In genomic region chr3:151331906-151332305, GRCm38 (mm10) we compare ENCODE assay signal across 18 mouse cellular contexts.
DNase-seq lines count a peak whose midpoint lies in the region; ATAC-seq and TF ChIP-seq lines count a peak whose summit lies in the region.
"Had no signal": no experiment of that assay in that cellular context is flagged by ENCODE, and none has a peak within 500 bp of the region (broad histone marks: within the 10 kb centered on the region; RNA-seq: fewer than 3 reads in every experiment).

No protein-coding gene starts in this region.

- 0 out of 2 replicates have a peak overlapping the region, but pooled peaks have one; percentile 25 for H3K27ac ChIP-seq in forebrain, embryonic 13.5 days
- H3K27ac ChIP-seq in forebrain, embryonic 15.5 days (replicated peaks), result no peak overlapping the region
- H3K27ac ChIP-seq in kidney, embryonic 15.5 days, result peak overlapping the region; percentile 65
- peak overlapping the region; percentile 84 for H3K27ac ChIP-seq in embryonic fibroblast, embryonic 13.5 days (ENCODE audit: insufficient read depth, low read length)
- no peak overlapping the region for H3K27ac ChIP-seq in midbrain, embryonic 13.5 days
- H3K27ac ChIP-seq: hindbrain, embryonic 10.5 days; layer of hippocampus, adult 2 months; midbrain, embryonic 12.5 days; neural tube, embryonic 13.5 days had no signal

- H3K4me2 ChIP-seq in forebrain, embryonic 13.5 days, result no peak overlapping the region
- no peak overlapping the region for H3K4me2 ChIP-seq in forebrain, embryonic 15.5 days (replicated peaks)
- H3K4me2 ChIP-seq in kidney, embryonic 15.5 days, result no peak overlapping the region
- no peak overlapping the region for H3K4me2 ChIP-seq in midbrain, embryonic 13.5 days (replicated peaks)
- H3K4me2 ChIP-seq: midbrain, embryonic 12.5 days; neural tube, embryonic 13.5 days had no signal

- no peak overlapping the region for H3K9ac ChIP-seq in forebrain, embryonic 13.5 days
- H3K9ac ChIP-seq in forebrain, embryonic 15.5 days (replicated peaks), result no peak overlapping the region
- H3K9ac ChIP-seq in kidney, embryonic 15.5 days, result no peak overlapping the region
- H3K9ac ChIP-seq in midbrain, embryonic 13.5 days (replicated peaks), result no peak overlapping the region
- H3K9ac ChIP-seq: midbrain, embryonic 12.5 days; neural tube, embryonic 13.5 days had no signal

- no peaks in the 10 kb centered on the region for H3K36me3 ChIP-seq in forebrain, embryonic 13.5 days (ENCODE audit: poor library complexity, severe bottlenecking)
- no peaks in the 10 kb centered on the region for H3K36me3 ChIP-seq in forebrain, embryonic 15.5 days
- no peaks in the 10 kb centered on the region for H3K36me3 ChIP-seq in kidney, embryonic 15.5 days
- H3K36me3 ChIP-seq in midbrain, embryonic 13.5 days, result no peaks in the 10 kb centered on the region
- H3K36me3 ChIP-seq: hindbrain, embryonic 10.5 days; midbrain, embryonic 12.5 days; neural tube, embryonic 13.5 days had no signal

- WGBS in forebrain, embryonic 13.5 days, result 79% methylated on average over 2 of the region's 2 CpGs
- WGBS in forebrain, embryonic 15.5 days, result 75% methylated on average over 2 of the region's 2 CpGs
- 69% methylated on average over 2 of the region's 2 CpGs for WGBS in kidney, embryonic 15.5 days
- 80% methylated on average over 2 of the region's 2 CpGs for WGBS in midbrain, embryonic 13.5 days

- no peaks in the 10 kb centered on the region for H3K27me3 ChIP-seq in forebrain, embryonic 13.5 days
- H3K27me3 ChIP-seq in forebrain, embryonic 15.5 days, result no peaks in the 10 kb centered on the region
- no peaks in the 10 kb centered on the region for H3K27me3 ChIP-seq in kidney, embryonic 15.5 days
- H3K27me3 ChIP-seq in midbrain, embryonic 13.5 days, result no peaks in the 10 kb centered on the region
- H3K27me3 ChIP-seq: neural tube, embryonic 13.5 days had no signal

- no peak for DNase-seq in kidney, adult 18-20 months
- DNase-seq in embryo, embryonic 9.5 days (ENCODE audit: extremely low spot score), result peak; percentile 16
- no peak for DNase-seq in thymus, postnatal 25 days
- DNase-seq: kidney, adult 8-10 months; left cerebral cortex, postnatal 4 days; liver; right cerebral cortex, adult 18-20 months had no signal

- ATAC-seq in forebrain, embryonic 13.5 days, result no peak
- ATAC-seq in forebrain, embryonic 15.5 days (replicated peaks), result no peak
- no peak for ATAC-seq in kidney, embryonic 15.5 days (replicated peaks; ENCODE audit: low FRiP score)
- ATAC-seq in midbrain, embryonic 13.5 days, result no peak
- ATAC-seq: inflammation-experienced regulatory T-cells, adult 6 months; lung, postnatal 0 days had no signal

- no peak for TF ChIP-seq POLR2A in embryonic fibroblast, embryonic 13.5 days (IDR thresholded peaks at IDR 0.05; ENCODE audit: low read depth, low read length)

- peaks cover 10% of the 10 kb centered on the region for H3K4me1 ChIP-seq in forebrain, embryonic 13.5 days
- H3K4me1 ChIP-seq in forebrain, embryonic 15.5 days, result peaks cover 11% of the 10 kb centered on the region; the same call in 1 of the 2 replicates
- no peaks in the 10 kb centered on the region for H3K4me1 ChIP-seq in kidney, embryonic 15.5 days
- H3K4me1 ChIP-seq in embryonic fibroblast, embryonic 13.5 days (ENCODE audit: control insufficient read depth, insufficient read depth, low read length), result peaks cover 17% of the 10 kb centered on the region
- H3K4me1 ChIP-seq in midbrain, embryonic 13.5 days (replicated peaks), result peaks cover 9% of the 10 kb centered on the region; the same call in 1 of the 2 replicates

- TF ChIP-seq CTCF in embryonic fibroblast, embryonic 13.5 days (IDR thresholded peaks at IDR 0.05; ENCODE audit: borderline replicate concordance, insufficient read depth, low read length), result no peak

- H3K9me3 ChIP-seq in forebrain, embryonic 13.5 days (replicated peaks), result no peaks in the 10 kb centered on the region
- H3K9me3 ChIP-seq in forebrain, embryonic 15.5 days, result no peaks in the 10 kb centered on the region
- no peaks in the 10 kb centered on the region for H3K9me3 ChIP-seq in kidney, embryonic 15.5 days (replicated peaks)
- no peaks in the 10 kb centered on the region for H3K9me3 ChIP-seq in midbrain, embryonic 13.5 days
- H3K9me3 ChIP-seq: hindbrain, embryonic 10.5 days; midbrain, embryonic 12.5 days; neural tube, embryonic 13.5 days had no signal

- H3K4me3 ChIP-seq in forebrain, embryonic 13.5 days, result no peak overlapping the region
- no peak overlapping the region for H3K4me3 ChIP-seq in forebrain, embryonic 15.5 days
- H3K4me3 ChIP-seq in kidney, embryonic 15.5 days (replicated peaks), result no peak overlapping the region
- no peak overlapping the region for H3K4me3 ChIP-seq in embryonic fibroblast, embryonic 13.5 days (ENCODE audit: insufficient read depth, low read length)
- H3K4me3 ChIP-seq in midbrain, embryonic 13.5 days (replicated peaks), result no peak overlapping the region
- H3K4me3 ChIP-seq: hindbrain, embryonic 10.5 days; layer of hippocampus, adult 2 months; midbrain, embryonic 12.5 days; neural tube, embryonic 13.5 days had no signal

Comparison
In these comparisons a context has a peak if more than half of its experiments do, and no peak if none do; other contexts are left out.
1. H3K27ac ChIP-seq: peak in forebrain, embryonic 13.5 days (single experiment), kidney, embryonic 15.5 days (single experiment) and embryonic fibroblast, embryonic 13.5 days (single experiment); none in forebrain, embryonic 15.5 days (single experiment) and midbrain, embryonic 13.5 days (single experiment).